Mouse (Mus musculus) E14TG2a.4 (cell line): ENCODE results near the gene Pecam1.
"Not testable (repeated sequence)": the region's sequence is repeated elsewhere in the genome, so short reads cannot be mapped to it uniquely, and the experiment has no call there.

Experiments
- H3K27me3 ChIP-seq: 2 replicates; pipeline ENCODE4 v1.6.1; 2014; ENCODE audit warnings: low read length, control low read depth; ENCODE audit not compliant: insufficient read depth
- H3K36me3 ChIP-seq: 2 replicates; pipeline ENCODE4 v1.6.1; 2014; ENCODE audit warnings: low read length, control low read depth; ENCODE audit not compliant: insufficient read depth
- H3K4me1 ChIP-seq: replicated peaks from 2 replicates; pipeline ENCODE4 v1.6.1; 2014; ENCODE audit warnings: low read depth, low read length, control low read depth
- H3K4me3 ChIP-seq: replicated peaks from 2 replicates; pipeline ENCODE4 v1.5.1; 2014; ENCODE audit warnings: mild to moderate bottlenecking, low read length
- H3K9me3 ChIP-seq: 2 replicates; pipeline ENCODE4 v1.6.1; 2014; ENCODE audit warnings: low read length, control low read depth
- CTCF ChIP-seq: conservative IDR thresholded peaks from 2 replicates; pipeline ENCODE4 v1.5.1; 2014; ENCODE audit warnings: low read length
- NANOG ChIP-seq: IDR thresholded peaks from 2 replicates; pipeline ENCODE4 v1.6.1; 2014; ENCODE audit warnings: borderline replicate concordance, low read length, mixed read lengths
- POU5F1 ChIP-seq: IDR thresholded peaks from 2 replicates; pipeline ENCODE4 v1.6.1; 2014; ENCODE audit warnings: low read length, borderline replicate concordance

Pecam1 gene

GRCm38 (mm10) chr11:106784476-106784875 lies 34.0 kb upstream of the Pecam1 start:
- H3K36me3 ChIP-seq, result peaks cover 78% of the 10 kb centered on the region
- no peak for TF ChIP-seq CTCF
- TF ChIP-seq POU5F1, result no peak
- TF ChIP-seq NANOG, result no peak
- H3K9me3 ChIP-seq, result no peaks in the 10 kb centered on the region
- H3K4me1 ChIP-seq, result peaks cover 60% of the 10 kb centered on the region
- H3K4me3 ChIP-seq, result no peak overlapping the region
- no peaks in the 10 kb centered on the region for H3K27me3 ChIP-seq

DNA sequence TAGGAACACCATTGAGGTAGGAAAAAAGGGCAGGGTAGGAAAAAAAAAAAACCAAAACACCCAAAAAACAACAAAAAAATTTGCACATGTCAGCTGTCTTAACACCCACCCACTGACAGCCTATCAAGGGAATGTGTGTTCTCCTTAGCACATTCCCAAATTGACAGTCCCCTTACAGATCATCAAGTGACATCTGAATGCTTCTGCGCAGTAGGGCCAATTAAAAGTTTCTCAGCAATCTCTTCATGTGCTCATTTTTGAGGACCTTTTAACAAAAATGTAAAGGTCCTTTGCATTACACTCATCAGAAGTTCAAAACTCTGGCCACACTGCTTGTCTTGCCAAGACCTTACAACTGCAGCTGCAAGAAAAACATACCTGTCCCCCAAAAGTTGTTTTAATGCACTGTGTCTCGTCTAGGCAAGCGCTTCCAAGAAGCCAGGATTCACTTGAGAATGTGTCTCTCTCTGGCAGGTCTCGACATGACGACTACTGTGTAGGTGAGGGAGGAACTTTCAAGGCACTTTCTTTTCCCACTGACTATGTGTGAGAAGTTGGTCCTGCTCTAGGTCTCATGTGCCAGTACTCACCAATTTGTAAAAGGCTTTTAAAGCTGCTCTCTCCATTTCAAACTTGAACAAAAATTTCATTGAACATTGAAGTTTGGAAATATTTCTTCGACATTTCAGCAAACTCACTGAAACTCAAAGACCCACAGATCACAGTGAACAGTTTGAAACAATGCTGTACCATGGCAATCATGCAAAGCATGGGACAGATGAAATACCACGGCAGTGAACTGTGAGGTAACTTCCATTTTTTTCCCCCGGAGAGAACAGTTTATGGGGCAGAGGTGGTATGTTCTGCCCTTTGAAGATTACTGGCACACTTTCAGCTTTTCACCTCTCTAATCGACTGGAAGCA lies 32.7 kb upstream of the Pecam1 start:
- no peak for TF ChIP-seq CTCF
- TF ChIP-seq POU5F1, result no peak
- no peak for TF ChIP-seq NANOG
- Histone ChIP-seq H3K4me3 (no peak overlapping the region), H3K4me1 (peaks cover 62% of the 10 kb centered on the region), H3K9me3 (no peaks in the 10 kb centered on the region), H3K27me3 (no peaks in the 10 kb centered on the region), H3K36me3 (peaks cover 78% of the 10 kb centered on the region)

- H3K27me3 ChIP-seq, H3K4me3 ChIP-seq, H3K9me3 ChIP-seq: not testable (repeated sequence)
- Histone ChIP-seq H3K36me3 (peaks cover 83% of the 10 kb centered on the region), H3K4me1 (peaks cover 71% of the 10 kb centered on the region)
Measured at GRCm38 (mm10) chr11:106782271-106782670, 31.8 kb upstream of the Pecam1 start.

DNA sequence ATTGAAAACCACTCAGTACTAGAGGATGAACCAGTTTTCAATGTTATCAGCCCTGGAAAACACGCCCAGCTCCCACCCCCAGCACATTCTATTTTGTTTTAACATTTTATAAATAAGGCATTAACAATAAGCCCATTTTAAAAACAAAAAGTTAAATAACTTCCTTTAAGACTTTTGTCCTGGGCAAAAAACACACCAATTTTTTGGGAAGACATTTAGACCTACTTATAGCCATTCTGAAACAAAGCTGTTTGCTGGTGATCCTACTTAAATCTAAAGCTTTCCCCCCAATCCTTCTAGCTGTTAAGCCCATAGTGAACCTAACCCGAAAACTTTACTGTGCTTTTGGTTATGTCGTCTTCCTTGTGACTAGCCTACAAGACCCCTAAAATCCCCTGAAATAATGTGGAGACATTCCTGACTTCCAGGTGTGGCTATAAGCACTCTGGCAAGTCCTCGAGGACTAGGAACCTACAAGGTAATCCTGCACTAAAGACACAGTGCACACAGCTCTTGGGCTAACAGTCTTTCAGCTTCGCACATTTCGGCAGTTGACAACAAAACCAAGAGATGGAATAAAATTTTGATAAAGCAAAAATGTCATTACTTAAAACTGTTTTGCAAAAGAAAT lies 30.3 kb upstream of the Pecam1 start:
- no peaks in the 10 kb centered on the region for H3K27me3 ChIP-seq
- no peaks in the 10 kb centered on the region for H3K9me3 ChIP-seq
- no peak overlapping the region for H3K4me3 ChIP-seq
- H3K36me3 ChIP-seq, result peaks cover 83% of the 10 kb centered on the region
- no peak for TF ChIP-seq NANOG
- TF ChIP-seq CTCF, result no peak
- TF ChIP-seq POU5F1, result no peak
- H3K4me1 ChIP-seq, result peaks cover 65% of the 10 kb centered on the region

DNA sequence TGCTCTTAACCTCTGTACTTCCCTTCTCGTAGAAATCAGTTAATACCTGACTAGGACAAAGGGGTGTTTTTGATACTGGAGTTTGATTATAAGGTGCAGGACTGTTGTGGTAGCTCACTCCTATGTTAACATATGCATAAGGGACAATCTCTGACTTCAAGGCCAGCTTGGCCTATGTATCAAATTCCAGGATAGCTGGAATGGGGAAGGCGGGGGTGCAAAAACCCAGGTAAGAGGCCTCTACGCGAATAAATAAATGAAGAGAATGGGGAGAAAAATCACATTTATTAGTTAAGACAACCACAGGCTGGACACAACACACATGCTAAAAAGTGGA lies 29.6 kb upstream of the Pecam1 start:
- no peaks in the 10 kb centered on the region for H3K27me3 ChIP-seq
- no peaks in the 10 kb centered on the region for H3K9me3 ChIP-seq
- H3K36me3 ChIP-seq, result peaks cover 83% of the 10 kb centered on the region
- TF ChIP-seq NANOG (no peak), CTCF (no peak), POU5F1 (no peak)
- H3K4me1 ChIP-seq, result peaks cover 58% of the 10 kb centered on the region
- no peak overlapping the region for H3K4me3 ChIP-seq

DNA sequence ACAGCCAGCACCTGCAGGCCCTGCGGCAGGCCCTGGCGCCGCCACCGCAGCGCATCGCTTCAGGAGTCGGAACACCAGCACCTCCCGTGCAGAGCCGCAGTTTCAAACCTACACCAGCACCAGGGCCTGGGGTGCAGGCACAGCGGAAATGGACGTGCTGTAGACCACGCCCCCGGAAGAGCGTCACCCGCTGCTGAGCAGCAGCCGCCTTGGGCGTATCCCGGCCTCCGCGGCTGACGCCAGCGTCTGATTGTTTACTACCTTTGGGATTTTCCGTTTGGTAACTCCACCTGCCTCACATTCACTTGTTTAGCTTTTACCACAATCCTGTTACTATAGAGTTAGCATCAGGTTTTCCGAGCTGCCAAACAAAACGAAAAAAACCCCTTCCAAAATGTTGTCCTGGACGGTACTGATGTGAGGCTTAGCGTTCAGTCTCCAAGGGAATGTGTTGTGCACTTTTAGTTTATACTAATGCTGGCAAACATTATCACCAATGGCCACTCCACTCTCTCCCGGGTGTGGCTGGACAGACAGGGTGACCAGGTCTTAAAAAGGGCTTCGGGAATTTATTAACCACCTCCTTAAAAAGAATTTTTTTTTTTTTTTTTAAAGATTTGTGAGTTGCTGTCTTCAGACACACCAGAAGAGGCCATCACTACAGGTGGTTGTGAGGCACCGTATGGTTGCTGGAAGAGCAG lies 29.1 kb upstream of the Pecam1 start, which contains the start of gene Polg2:
Gene Polg2 (minus strand): TSS at position 150 of the 701 bp plus-strand sequence.
- Histone ChIP-seq H3K4me1 (peaks cover 53% of the 10 kb centered on the region), H3K9me3 (no peaks in the 10 kb centered on the region), H3K4me3 (peak within 1 kb of the TSS; percentile 93), H3K27me3 (no peaks in the 10 kb centered on the region), H3K36me3 (peaks cover 83% of the 10 kb centered on the region)
- TF ChIP-seq NANOG, result no peak
- TF ChIP-seq POU5F1, result no peak
- TF ChIP-seq CTCF, result no peak

DNA sequence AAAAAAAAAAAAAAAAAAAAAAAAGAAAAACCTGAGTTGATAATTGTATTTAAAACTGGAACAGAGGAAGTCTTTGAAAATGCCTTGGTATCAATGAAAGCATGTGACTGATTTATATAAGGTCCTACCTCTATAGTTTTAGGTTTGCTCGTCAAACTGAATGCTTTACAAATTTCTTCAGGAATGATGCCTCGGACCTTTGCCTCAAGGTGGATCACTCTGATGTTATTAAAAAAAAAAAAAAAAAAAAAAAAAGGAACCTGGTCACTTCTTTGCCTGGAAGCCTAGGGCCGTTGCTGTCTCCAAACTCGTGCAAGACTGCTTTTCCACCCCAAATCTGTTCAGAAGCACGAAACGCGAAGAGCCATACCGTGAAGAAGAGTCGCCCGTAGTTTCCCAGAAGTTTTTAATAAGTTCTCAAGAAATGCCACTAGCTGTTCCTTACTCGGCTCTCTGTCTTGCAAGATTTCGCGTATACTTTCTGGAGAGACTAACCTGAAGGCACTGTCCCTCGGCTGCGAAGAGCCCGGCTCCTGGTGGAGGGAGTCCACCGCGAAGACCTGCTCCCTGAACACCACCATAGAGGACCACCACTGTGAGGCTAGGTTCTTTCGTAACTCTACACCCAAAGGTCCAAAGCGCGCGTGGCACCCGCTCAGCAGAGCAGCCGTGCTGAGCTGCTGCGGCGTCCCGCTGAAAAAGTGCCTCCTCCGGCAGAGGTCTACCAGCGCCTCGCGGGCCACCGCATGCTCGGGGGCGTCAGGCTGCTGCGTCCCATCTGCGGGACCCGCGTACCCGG lies 28.4 kb upstream of the Pecam1 start:
- TF ChIP-seq CTCF (no peak), POU5F1 (no peak), NANOG (no peak)
- Histone ChIP-seq H3K36me3 (peaks cover 83% of the 10 kb centered on the region), H3K4me1 (peaks cover 45% of the 10 kb centered on the region), H3K9me3 (no peaks in the 10 kb centered on the region), H3K4me3 (peak overlapping the region; percentile 93), H3K27me3 (no peaks in the 10 kb centered on the region)

DNA sequence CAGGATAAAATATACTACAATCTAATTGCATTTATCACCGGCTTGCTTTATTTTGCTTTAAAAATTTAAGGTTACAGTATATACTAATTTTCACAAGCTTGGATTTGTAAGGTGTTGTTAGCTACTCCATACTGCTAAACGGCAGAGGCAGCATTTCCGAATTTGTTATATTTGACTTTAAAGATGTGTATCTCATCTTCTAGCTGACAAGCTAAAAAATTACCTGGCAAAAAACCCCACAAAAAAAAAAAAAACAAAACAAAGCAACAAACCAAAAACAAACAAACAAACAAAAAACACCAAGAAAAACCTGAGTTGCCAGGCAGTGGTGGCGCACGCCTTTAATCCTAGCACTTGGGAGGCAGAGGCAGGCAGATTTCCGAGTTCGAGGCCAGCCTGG lies 27.7 kb upstream of the Pecam1 start:
- H3K36me3 ChIP-seq, result peaks cover 83% of the 10 kb centered on the region
- H3K4me1 ChIP-seq, result peaks cover 39% of the 10 kb centered on the region
- no peaks in the 10 kb centered on the region for H3K27me3 ChIP-seq
- H3K4me3 ChIP-seq, result peak overlapping the region; percentile 93
- no peaks in the 10 kb centered on the region for H3K9me3 ChIP-seq
- no peak for TF ChIP-seq CTCF
